Mouse (Mus musculus) liver, embryonic 12.5 days (tissue): ENCODE measurements around the gene Tgif2lx2. TPM values are rescaled to one million over a fixed set of nuclear protein-coding genes. Genes with fewer than 3 reads are reported as not detected.
"Not testable (repeated sequence)": the region's sequence is repeated elsewhere in the genome, so short reads cannot be mapped to it uniquely, and the experiment has no call there.

Experiments
- ATAC-seq: fragments of 200-750 bp; cut with Nextera tagmentation; 2 replicates; pipeline ENCODE4 v1.8.0; 2017; ENCODE audit warnings: moderate number of reproducible peaks, mild to moderate bottlenecking, moderate library complexity
- H3K27ac ChIP-seq: fragments of 300-500 bp; sonication (generic); 2 replicates; pipeline ENCODE4 v1.5.1; 2016; ENCODE audit warnings: mild to moderate bottlenecking
- H3K27me3 ChIP-seq: fragments of 300-500 bp; sonication (generic); replicated peaks from 2 replicates; pipeline ENCODE4 v1.6.1; 2016; ENCODE audit warnings: mild to moderate bottlenecking, moderate library complexity
- H3K36me3 ChIP-seq: fragments of 300-500 bp; sonication (generic); 2 replicates; pipeline ENCODE4 v1.6.1; 2016; ENCODE audit warnings: mild to moderate bottlenecking, moderate library complexity
- H3K4me1 ChIP-seq: fragments of 300-500 bp; sonication (generic); 2 replicates; pipeline ENCODE4 v1.6.1; 2016
- H3K4me2 ChIP-seq: fragments of 300-500 bp; sonication (generic); 2 replicates; pipeline ENCODE4 v1.6.1; 2016; ENCODE audit warnings: mild to moderate bottlenecking, moderate library complexity
- H3K4me3 ChIP-seq: fragments of 300-500 bp; sonication (generic); 2 replicates; pipeline ENCODE4 v1.5.1; 2016; ENCODE audit warnings: mild to moderate bottlenecking, moderate library complexity
- H3K9ac ChIP-seq: fragments of 300-500 bp; sonication (generic); 2 replicates; pipeline ENCODE4 v1.6.1; 2016; ENCODE audit warnings: mild to moderate bottlenecking, moderate library complexity
- H3K9me3 ChIP-seq: fragments of 300-500 bp; sonication (generic); replicated peaks from 2 replicates; pipeline ENCODE4 v1.6.1; 2016; ENCODE audit warnings: mild to moderate bottlenecking, moderate library complexity
- WGBS: fragments of 180-500 bp; shearing (Covaris S2); methylation state at CpG from one replicate; pipeline ENCODE4 v1.1.7; 2016; ENCODE audit not compliant: insufficient replicate concordance; 5-methylcytosine and 5-hydroxymethylcytosine counted together
- polyA plus RNA-seq: library from polyadenylated mRNA; unstranded; fragments of >200 nt; fragmentation: Nextera tagmentation; extraction: Ambion mirVana; gene quantifications from 2 replicates; pipeline ENCODE4 v1.2.1, GENCODE M21; 2016

Tgif2lx2 gene
- polyA plus RNA-seq, result not detected in 2 replicates

GRCm38 (mm10) chrX:118426927-118427326, at the start of gene Tgif2lx2:
Gene Tgif2lx2 (plus strand): TSS chrX:118427227.
- not testable (repeated sequence) for H3K27me3 ChIP-seq, H3K9ac ChIP-seq, H3K9me3 ChIP-seq, H3K4me1 ChIP-seq, ATAC-seq, H3K36me3 ChIP-seq, H3K4me2 ChIP-seq, H3K27ac ChIP-seq, H3K4me3 ChIP-seq
- no CpG with 5 or more reads among the region's 5 CpGs for WGBS

Other genes with a start within 250 kb of the Tgif2lx2 start
- not detected in 2 replicates for gene Tgif2lx1, start 53.5 kb downstream of the Tgif2lx2 start, polyA plus RNA-seq